Mouse (Mus musculus) hindbrain, embryonic 16.5 days (tissue): ENCODE measurements at regions not wholly inside any gene's neighbourhood (a gene's known extent, or its start where the extent isn't known, plus 50 kb on each side); places are given as distances from the start of the nearest gene placed in this dataset.

Experiments used
- ATAC-seq: fragments of 200-750 bp; cut with Nextera tagmentation; 2 replicates; pipeline ENCODE4 v1.8.0; 2017; ENCODE audit warnings: moderate TSS enrichment, moderate library complexity
- H3K27ac ChIP-seq: fragments of 300-500 bp; sonication (generic); 2 replicates; pipeline ENCODE4 v1.5.1; 2014; ENCODE audit warnings: low read depth, mild to moderate bottlenecking, control low read depth, low read length, moderate library complexity
- H3K27me3 ChIP-seq: fragments of 300-500 bp; sonication (generic); replicated peaks from 2 replicates; pipeline ENCODE4 v1.6.1; 2014; ENCODE audit warnings: low read length; ENCODE audit not compliant: control insufficient read depth, insufficient read depth
- H3K36me3 ChIP-seq: fragments of 300-500 bp; sonication (generic); 2 replicates; pipeline ENCODE4 v1.6.1; 2014; ENCODE audit warnings: mild to moderate bottlenecking, low read length, moderate library complexity, mixed read lengths; ENCODE audit not compliant: control insufficient read depth, insufficient read depth
- H3K4me1 ChIP-seq: fragments of 300-500 bp; sonication (generic); 2 replicates; pipeline ENCODE4 v1.6.1; 2014; ENCODE audit warnings: low read depth, low read length; ENCODE audit not compliant: control insufficient read depth, insufficient read depth
- H3K4me2 ChIP-seq: fragments of 300-500 bp; sonication (generic); 2 replicates; pipeline ENCODE4 v1.6.1; 2014; ENCODE audit warnings: mild to moderate bottlenecking, low read length, control low read depth, moderate library complexity
- H3K4me3 ChIP-seq: fragments of 300-500 bp; sonication (generic); 2 replicates; pipeline ENCODE4 v1.5.1; 2014; ENCODE audit warnings: mild to moderate bottlenecking, low read length, control low read depth, moderate library complexity
- H3K9ac ChIP-seq: fragments of 300-500 bp; sonication (generic); 2 replicates; pipeline ENCODE4 v1.6.1; 2014; ENCODE audit warnings: low read depth, mild to moderate bottlenecking, control low read depth, low read length, moderate library complexity
- H3K9me3 ChIP-seq: fragments of 300-500 bp; sonication (generic); 2 replicates; pipeline ENCODE4 v1.6.1; 2014; ENCODE audit warnings: mild to moderate bottlenecking, low read length, moderate library complexity; ENCODE audit not compliant: control insufficient read depth
- WGBS: fragments of 180-500 bp; shearing (Covaris S2); extraction: QIAGEN DNeasy Blood & Tissue Kit; methylation state at CpG from one replicate; pipeline ENCODE4 v1.1.7; 2014; 5-methylcytosine and 5-hydroxymethylcytosine counted together

- H3K4me2 ChIP-seq: no peak overlapping the region
- H3K27me3 ChIP-seq: no peaks in the 10 kb centered on the region
- no peaks in the 10 kb centered on the region for H3K9me3 ChIP-seq
- 78% methylated on average over 26 of the region's 26 CpGs for WGBS
- no peak overlapping the region for H3K9ac ChIP-seq
- H3K4me1 ChIP-seq: peaks cover 9% of the 10 kb centered on the region
- no peaks in the 10 kb centered on the region for H3K36me3 ChIP-seq
- no peak overlapping the region for H3K4me3 ChIP-seq
- no peak overlapping the region for H3K27ac ChIP-seq
- ATAC-seq: no peak
Observed at GRCm38 (mm10) chr9:115387471-115388360, 77.5 kb upstream of the Stt3b start.

- Histone ChIP-seq H3K4me2 (no peak overlapping the region), H3K4me1 (peaks cover 9% of the 10 kb centered on the region), H3K27ac (no peak overlapping the region), H3K9me3 (no peaks in the 10 kb centered on the region), H3K27me3 (no peaks in the 10 kb centered on the region), H3K36me3 (no peaks in the 10 kb centered on the region), H3K9ac (no peak overlapping the region), H3K4me3 (no peak overlapping the region)
- no peak; the same call in 1 of the 2 replicates for ATAC-seq
- WGBS: 50% methylated on average over 11 of the region's 11 CpGs
Observed at GRCm38 (mm10) chr9:115388361-115388759, 78.1 kb upstream of the Stt3b start.

DNA sequence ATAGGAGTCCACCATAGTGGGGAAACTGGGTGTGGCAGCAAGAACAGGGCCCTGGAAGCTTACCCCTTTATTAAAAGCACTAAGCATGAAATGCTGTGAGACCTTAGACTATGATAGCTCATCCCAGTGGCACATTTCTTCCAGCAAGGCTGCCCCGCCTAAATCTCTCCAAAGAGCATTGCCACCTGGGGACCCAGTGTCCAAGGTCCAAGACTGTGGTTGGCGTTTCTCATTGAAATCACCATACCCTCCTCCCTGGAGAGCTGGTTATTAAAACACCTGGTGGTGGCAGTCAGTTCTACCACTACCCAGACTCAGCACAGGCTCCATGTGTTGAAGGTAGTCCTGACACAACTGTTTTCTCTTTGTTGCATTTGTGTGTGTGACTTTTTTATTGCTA, 78.9 kb upstream of the Stt3b start:
- Histone ChIP-seq H3K4me1 (peaks cover 9% of the 10 kb centered on the region), H3K36me3 (no peaks in the 10 kb centered on the region), H3K27me3 (no peaks in the 10 kb centered on the region), H3K9ac (no peak overlapping the region), H3K4me3 (no peak overlapping the region), H3K4me2 (no peak overlapping the region), H3K27ac (no peak overlapping the region), H3K9me3 (no peaks in the 10 kb centered on the region)
- 95% methylated on average over 2 of the region's 2 CpGs for WGBS
- ATAC-seq: no peak

DNA sequence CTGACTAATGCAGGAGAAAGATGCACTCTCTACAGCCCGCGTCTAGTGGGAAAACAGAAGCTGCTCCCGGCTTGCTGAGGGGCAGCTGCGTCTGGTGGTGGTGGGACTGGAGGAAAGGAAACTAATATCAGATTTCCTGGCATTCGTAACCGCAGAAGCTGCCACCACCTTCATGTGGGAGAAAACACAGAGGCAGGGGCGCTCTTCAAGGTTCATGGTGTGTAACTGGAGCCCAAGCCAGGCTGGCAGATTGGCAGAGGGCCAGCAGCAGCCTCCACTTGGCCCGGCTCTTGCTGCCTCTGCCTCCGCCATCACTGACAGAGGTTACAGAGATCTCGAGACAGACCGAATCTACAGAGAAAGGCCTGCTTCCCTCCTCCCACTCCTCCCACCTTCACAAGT, 80.7 kb upstream of the Stt3b start:
- Histone ChIP-seq H3K9me3 (no peaks in the 10 kb centered on the region), H3K27ac (peak overlapping the region; percentile 7; the same call in 1 of the 2 replicates), H3K36me3 (no peaks in the 10 kb centered on the region), H3K27me3 (no peaks in the 10 kb centered on the region), H3K4me3 (no peak overlapping the region), H3K4me1 (peaks cover 9% of the 10 kb centered on the region), H3K9ac (no peak overlapping the region), H3K4me2 (peak overlapping the region; percentile 13; the same call in 1 of the 2 replicates)
- 13% methylated on average over 11 of the region's 11 CpGs for WGBS
- peak; percentile 80 for ATAC-seq

DNA sequence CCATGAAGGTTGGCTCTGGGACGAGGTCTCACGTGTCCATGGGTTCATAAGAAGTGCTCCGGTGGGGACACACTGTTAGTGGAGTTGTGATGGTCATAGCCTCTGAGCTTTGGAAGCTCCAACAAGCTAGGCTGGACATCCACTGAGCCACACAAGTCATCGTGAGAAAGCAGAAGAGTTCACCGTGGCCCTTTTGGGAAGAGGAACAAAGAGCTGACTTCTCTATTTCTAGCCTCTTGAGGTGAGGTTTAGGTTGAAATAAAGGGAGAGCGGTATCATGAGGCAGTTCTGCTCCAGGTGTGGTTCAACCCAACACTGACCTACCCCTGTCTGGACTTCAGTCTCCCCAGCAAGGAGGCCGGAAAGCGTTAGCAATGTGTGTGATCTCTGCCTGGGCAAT, 85.3 kb upstream of the Stt3b start:
- no peaks in the 10 kb centered on the region for H3K27me3 ChIP-seq
- peaks cover 9% of the 10 kb centered on the region for H3K4me1 ChIP-seq
- H3K4me2 ChIP-seq: no peak overlapping the region
- no peak for ATAC-seq
- H3K4me3 ChIP-seq: no peak overlapping the region
- peaks cover 3% of the 10 kb centered on the region; the same call in 1 of the 2 replicates for H3K9me3 ChIP-seq
- WGBS: 96% methylated on average over 8 of the region's 8 CpGs
- H3K36me3 ChIP-seq: no peaks in the 10 kb centered on the region
- H3K9ac ChIP-seq: no peak overlapping the region
- H3K27ac ChIP-seq: no peak overlapping the region

GRCm38 (mm10) chr9:115400461-115400860, 90.2 kb upstream of the Stt3b start:
- no peak overlapping the region for H3K9ac ChIP-seq
- H3K27ac ChIP-seq: no peak overlapping the region
- H3K9me3 ChIP-seq: peaks cover 3% of the 10 kb centered on the region; the same call in 1 of the 2 replicates
- no peak for ATAC-seq
- H3K4me1 ChIP-seq: no peaks in the 10 kb centered on the region
- H3K27me3 ChIP-seq: no peaks in the 10 kb centered on the region
- no peaks in the 10 kb centered on the region for H3K36me3 ChIP-seq
- no peak overlapping the region for H3K4me2 ChIP-seq
- H3K4me3 ChIP-seq: no peak overlapping the region
- 97% methylated on average over 6 of the region's 6 CpGs for WGBS

DNA sequence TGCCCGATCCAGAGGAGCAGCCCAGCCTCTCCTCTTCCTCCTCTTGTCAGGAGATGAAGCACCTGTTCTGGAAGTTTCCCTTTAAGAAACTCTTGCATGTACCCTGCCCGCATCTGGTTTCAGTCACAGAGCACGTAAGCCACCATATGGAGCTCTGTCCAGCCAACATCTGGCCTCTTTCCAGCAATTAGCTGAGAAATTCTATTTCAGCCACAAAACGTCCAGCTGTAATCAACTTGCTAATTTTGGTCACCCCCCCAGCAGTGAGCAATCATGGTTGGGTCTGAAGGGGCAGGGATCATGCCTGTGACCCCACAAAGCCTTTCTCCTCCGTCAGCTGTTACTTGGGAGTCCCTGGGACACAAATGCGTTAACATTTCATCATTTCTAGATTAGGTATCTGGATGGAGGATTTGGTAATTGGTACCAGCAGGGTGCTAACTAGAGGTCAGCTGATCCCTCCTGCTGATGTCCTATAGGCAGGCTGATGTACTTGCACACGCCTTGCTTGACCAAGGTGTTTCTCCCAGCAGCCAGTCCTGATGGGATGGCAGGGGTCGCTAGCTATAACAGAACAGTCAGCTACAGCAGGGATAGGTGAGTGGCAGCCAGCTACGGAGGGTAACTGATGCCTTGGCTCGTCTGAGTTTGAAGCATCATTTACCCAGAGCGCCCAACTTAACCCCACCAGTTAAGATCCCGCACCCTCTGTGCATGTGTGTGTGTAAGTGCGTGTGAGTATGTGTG, 91.4 kb upstream of the Stt3b start:
- no peak for ATAC-seq
- 67% methylated on average over 13 of the region's 13 CpGs for WGBS
- Histone ChIP-seq H3K27ac (no peak overlapping the region), H3K36me3 (no peaks in the 10 kb centered on the region), H3K4me3 (no peak overlapping the region), H3K9me3 (peaks cover 3% of the 10 kb centered on the region; the same call in 1 of the 2 replicates), H3K27me3 (no peaks in the 10 kb centered on the region), H3K4me2 (no peak overlapping the region), H3K4me1 (no peaks in the 10 kb centered on the region), H3K9ac (no peak overlapping the region)

GRCm38 (mm10) chr9:115402661-115403060, 92.4 kb upstream of the Stt3b start:
- H3K4me3 ChIP-seq: no peak overlapping the region
- H3K27me3 ChIP-seq: no peaks in the 10 kb centered on the region
- no peak overlapping the region for H3K27ac ChIP-seq
- ATAC-seq: no peak
- 84% methylated on average over 6 of the region's 6 CpGs for WGBS
- no peak overlapping the region for H3K9ac ChIP-seq
- H3K4me2 ChIP-seq: no peak overlapping the region
- no peaks in the 10 kb centered on the region for H3K36me3 ChIP-seq
- H3K9me3 ChIP-seq: peaks cover 3% of the 10 kb centered on the region; the same call in 1 of the 2 replicates
- no peaks in the 10 kb centered on the region for H3K4me1 ChIP-seq

DNA sequence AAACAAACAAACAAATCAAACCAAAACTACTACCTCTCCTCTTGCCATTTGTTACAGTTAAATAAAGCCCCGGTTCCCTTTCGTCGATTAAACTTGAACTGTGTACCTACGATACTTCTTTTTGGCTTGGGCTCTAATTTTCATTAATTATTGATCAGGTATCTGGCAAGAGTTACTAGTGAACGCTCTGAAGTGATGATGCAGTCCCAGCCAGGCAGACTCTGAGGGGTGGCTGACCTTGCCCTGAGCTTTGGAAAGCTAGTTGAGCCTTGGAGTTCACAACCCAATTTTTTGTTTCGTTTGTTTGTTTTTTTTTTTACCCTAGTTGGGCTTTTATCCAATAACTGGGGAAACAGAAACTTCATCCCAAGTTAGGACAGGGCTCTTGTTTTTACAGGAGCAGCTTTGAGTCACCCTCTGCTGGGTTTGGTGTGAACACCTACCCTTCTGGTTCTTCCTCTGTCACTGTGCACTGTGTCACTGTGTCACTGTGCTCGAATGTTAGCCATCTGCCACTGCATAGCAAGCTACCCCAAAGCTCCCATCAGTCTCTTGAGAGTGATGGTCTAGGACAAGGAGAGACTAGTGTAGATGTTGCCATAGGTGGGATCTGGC, 93.2 kb upstream of the Stt3b start:
- ATAC-seq: no peak
- Histone ChIP-seq H3K27ac (no peak overlapping the region), H3K9ac (no peak overlapping the region), H3K9me3 (no peaks in the 10 kb centered on the region), H3K36me3 (no peaks in the 10 kb centered on the region), H3K27me3 (no peaks in the 10 kb centered on the region), H3K4me3 (no peak overlapping the region), H3K4me2 (no peak overlapping the region), H3K4me1 (no peaks in the 10 kb centered on the region)
- WGBS: 82% methylated on average over 7 of the region's 7 CpGs
